Mouse (Mus musculus) spleen, adult 12 weeks (tissue): ENCODE data around the gene Pkmyt1.

ENCODE experiments used
- DNase-seq: peaks from one replicate; pipeline ENCODE4 v3.0.0; 2022; ENCODE audit warnings: low spot score

Pkmyt1 gene

DNA sequence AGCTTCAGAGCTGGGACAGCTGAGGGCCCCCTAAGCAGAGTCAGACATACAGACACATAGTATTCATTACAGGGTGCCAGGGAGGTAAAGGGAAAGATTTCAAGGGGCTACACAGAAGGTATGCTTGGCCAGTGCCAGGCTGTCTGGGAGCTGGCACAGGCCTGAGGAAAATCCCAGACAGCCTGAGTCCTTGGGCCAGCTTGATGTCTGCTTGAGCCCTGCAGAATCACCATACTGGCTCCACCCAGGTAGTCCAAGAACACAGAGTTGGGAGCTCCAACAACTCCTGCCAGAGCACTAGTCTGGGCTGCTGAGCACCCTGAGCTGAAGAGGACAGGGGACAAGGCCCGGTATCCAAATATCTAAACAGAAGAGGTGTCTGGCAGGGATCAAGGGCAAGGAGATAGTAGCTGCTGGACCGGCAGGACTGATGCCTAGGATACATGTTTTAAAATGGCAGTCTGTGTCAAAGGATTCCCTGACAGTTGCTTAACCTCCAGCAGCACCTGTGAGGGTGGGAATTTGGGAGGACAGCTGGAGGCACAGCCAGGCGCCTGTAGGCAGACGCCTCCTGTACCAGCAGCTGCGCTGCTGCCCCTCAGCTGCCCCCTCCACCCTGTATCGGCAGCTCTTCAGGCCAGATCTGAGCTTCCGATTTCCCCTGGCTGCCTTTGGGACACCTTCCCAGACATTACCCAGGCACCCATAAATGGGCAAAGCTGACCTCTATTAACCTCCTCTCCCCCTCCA, 3.6 kb upstream of the Pkmyt1 start, which contains the start of gene 1520401A03Rik:
Gene 1520401A03Rik, minus strand, starts transcription at position 408 of the 750 bp plus-strand sequence.
- DNase-seq, result no peak

DNA sequence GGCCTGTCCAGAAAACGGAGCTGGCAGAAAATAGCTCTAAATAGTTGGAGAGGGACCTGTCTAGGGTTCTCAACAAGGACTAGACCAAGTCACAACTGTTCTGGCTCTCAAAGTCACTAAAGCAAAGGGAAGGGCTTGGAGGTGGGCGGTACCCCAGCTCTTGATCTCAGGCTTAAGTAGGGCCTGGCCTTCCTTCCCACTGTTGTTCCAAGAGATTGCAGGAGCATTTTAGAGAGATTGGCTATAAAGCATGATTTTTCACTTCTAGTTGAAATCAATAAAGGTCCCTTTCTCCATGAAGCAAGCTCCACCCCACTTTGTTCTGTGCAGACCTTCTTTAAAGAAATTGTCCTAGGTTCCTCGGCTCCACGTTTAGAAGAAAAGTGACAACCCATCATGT, 659 bp upstream of the Pkmyt1 start:
- DNase-seq, result no peak

DNA sequence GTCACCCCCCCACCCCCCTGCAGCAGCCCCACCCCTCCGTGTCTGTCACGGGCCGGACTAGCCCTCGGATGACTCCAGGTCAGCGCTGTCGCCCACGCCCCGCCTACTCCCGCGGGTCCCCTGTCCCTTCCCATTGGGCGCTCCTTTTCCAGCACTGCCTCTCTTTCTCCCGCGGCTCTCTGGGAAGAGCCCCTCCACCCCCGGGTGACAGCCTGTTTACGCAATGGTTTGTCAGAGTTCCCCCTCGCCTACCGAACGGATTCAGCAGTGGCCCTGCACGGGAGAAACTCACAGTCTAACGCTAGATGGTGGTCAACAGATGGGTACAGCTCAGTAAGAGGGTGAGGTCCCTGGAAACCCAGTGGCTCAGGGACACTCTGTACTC, 614 bp downstream of the Pkmyt1 start:
- peak; percentile 46 for DNase-seq

DNA sequence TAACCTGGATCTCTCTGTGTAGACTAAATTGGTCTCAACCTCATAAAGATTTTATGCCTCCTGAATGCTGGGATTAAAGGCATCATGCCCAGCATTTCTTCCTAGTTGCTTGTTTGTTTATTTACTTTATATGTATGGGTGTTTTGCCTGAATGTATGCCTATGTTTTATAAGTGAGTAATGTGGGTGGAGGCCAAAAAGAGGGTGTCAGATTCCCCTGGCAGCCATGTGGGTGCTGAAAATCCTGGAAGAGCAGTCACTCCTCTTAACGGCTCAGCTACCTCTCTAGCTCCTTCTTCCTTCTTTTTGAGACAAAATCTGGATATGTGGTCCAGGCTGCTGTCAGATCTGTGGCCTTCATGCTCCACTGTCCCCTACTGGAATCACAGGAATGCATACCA, 4.3 kb downstream of the Pkmyt1 start:
- DNase-seq, result no peak

DNA sequence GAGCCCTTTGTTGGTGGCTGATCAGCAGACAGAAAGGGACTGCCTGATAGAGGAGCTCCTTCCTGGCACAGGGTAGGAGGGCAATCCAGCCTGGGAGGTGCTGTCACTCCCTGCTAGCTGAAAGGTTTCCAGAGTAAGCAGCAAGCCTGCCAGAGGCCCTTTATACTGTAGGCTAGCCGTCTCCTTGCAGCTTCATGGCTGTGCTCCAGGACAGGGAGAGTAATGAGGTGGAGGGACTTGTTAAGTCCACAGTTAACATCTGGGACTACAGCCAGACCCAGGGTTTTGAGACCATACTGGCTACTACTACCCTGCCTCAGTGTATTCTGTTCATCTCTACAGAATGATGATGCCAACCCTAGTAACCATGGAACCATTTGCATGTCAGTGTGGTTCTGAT, 8.2 kb downstream of the Pkmyt1 start:
- no peak for DNase-seq

DNA sequence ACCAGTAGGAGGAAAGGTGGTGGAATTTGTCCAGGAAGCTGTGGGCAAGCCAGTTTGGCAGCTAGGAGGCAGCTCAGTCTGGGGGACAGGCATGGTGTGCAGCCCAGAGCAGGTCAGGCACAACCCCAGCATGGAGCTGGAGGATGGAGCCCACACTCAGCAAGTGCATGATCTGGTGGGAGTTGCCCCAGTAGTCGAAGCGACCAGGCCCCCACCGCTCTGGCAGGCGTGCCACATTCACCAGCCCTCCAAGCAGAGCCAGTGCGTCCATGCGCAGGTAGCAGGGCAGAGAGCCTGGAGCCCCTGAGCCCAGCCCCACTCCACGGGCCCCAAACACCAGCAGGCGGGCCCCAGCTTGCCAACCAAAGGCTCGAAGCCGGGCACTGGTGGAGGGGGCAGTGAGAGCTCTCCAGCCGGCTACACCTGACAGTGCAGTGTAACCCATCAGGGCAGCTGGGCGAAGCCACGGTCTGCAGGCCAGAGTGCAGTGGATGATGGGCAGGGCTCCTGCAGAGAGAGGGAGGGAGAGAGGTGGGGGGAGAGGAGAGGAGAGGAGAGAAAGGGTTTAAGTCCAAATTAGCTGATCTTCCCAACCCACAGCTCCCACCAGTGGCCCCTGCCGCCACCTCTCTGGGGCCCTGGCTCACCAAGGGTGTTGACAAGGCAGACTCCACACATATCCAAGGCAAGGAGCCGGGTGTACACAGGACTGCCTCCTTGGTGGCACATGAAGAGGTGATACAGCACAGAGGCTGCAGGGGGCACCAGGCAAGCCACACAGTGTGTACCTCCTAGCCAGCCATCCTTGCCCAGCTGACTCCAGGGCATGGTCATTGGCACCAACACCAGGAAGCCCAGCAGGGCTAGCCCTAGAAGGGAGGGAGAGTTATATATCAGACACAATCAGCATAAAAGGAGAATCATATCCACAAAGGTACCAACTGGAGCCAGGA, 11.6 kb downstream of the Pkmyt1 start:
- no peak for DNase-seq

DNA sequence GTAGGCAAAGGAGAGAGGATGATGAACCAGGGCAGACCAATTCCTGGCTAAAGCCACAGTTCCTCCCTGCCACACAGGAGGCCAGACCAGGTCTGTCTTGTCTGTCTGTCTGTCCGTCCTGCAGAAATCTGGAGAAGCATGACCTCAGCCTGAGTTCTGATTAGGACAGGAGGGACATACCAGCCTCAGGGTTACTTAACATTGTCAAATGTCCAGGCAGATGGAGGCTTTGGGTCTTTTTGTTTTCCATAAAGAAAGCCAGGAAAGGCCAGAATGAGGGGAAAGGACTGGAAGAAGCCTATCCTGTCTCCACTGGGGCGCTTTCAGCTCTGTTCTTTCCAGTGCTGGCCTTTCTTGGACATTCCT, 12.7 kb downstream of the Pkmyt1 start:
- no peak for DNase-seq

DNA sequence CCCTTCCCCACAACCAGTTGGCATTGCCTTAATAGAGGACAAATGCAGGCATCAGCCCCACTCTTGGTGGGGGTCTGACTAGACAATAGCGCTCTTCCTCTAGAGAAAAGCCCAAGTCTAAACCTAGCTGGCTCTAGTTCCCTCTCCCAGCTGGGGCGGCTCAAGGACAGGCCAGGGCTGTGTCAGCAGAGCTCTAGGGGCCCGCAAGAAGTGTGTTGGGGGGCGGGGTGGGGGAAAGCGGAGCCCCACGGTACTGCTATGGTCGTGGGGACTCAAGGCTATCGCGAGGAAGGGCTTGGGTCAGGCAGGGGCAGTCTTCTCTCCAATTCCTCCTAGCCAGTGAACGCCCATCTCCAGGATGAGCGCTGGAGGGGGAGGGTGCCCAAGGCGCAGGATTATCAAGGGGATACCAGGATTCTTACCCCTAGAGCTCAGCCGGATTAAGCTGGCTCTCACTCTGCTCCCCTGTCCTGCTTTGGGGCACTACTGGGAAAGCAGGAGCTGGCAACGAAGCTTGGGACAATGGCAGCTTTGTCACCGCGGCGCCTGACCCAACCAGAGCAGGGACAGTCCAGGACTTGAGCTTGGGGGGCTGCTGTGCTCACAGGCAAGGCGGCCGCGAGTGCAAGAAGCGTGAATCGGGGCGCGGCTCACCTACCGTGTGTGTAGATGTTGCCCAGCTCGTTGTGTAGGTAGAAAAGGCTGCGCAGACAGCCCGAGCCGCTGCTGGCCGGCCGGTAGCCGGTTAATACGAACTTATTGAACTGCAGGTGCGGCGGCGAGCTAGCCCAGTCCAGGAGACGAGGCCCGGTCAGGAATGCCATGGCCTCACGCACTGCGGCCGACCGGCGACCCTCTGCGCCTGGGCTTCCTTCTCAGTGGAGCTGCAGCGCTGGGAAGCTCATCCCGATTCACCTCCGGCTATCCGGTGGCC, 13.3 kb downstream of the Pkmyt1 start:
- DNase-seq, result no peak

DNA sequence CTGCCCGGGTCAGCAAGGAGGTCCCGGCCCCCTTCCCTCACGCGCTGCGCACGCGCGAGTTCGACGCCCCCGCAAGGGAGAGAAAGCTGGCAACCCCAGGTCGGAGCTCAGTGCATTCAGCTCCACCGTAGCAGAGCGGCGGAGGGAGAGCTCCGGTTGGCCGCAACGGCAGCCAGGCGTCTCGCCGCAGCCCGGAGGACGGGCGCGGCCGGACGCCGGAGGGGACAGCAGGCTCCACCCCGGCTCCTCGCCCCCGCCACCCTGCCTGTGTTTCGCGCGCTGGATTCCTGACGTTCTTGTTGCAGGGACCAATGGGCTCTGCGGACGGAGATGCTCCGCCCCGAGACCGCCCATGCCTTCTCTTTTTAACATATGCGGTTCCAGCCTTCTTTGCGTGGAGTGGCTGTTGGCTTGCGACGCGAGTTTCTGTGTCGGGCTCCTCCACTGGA, 14.0 kb downstream of the Pkmyt1 start:
- DNase-seq, result peak; percentile 70

DNA sequence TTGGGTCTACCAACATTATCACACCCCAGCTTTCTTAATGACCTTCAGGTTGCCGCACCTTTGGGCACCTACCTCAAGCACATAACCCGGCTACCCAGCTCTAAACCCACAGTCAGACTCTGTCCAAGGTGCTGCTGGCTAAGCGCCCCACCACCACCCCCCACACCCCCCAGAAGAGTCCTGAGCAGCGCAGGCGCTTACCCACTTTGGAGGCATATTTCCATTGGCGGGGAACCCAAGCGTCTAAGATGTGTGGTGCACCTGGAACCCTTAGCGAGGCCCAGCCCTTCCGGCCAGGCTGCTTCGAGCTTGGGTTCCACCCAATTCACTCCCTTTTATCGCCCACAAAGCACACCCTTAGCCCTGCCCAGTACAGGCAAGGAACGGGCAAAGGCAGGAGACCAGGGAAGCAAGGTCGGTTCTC, 14.5 kb downstream of the Pkmyt1 start, which contains the start of gene Paqr4:
Gene Paqr4, minus strand, starts transcription at position 270 of the 424 bp plus-strand sequence.
- DNase-seq, result no peak

DNA sequence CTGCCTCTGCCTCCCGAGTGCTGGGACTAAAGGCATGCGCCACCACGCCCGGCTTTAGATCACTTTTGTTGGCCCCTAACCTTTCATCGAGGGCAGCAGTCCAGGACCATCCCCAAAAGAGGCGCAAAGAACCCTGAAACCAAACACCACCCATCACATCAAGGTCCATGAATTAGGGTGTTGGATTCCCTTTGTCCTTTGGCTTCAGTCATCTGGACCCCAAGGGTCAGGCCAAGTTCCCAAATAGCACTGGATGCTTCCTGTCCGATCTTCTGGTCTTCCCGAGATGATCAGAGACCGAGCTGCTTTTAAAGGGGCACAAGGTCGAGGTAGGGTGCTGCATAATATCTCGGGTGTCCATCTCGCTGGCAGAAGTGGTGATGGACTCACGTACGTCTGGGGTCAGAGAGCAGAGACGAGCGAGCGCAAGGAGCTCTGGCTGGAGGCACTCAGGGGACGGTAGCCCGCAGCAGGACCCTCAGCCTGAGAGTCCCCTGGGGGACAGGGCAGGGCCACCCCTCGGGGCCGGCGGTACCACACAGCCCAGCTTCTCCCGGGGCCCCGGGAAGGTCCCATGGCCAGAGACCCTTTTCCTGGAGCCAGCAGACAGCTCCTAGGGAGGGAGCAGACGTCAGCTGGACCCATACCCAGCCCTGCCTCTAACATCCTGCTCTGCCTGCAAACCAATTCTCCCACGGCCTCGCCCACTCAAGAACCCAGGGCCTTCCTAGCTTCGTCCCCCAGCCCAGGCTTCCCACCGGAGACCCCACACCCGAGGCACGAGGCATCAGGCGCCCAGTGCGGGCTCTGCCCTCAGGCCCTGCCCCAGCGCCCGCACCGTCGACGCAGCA, 15.4 kb downstream of the Pkmyt1 start:
- no peak for DNase-seq

DNA sequence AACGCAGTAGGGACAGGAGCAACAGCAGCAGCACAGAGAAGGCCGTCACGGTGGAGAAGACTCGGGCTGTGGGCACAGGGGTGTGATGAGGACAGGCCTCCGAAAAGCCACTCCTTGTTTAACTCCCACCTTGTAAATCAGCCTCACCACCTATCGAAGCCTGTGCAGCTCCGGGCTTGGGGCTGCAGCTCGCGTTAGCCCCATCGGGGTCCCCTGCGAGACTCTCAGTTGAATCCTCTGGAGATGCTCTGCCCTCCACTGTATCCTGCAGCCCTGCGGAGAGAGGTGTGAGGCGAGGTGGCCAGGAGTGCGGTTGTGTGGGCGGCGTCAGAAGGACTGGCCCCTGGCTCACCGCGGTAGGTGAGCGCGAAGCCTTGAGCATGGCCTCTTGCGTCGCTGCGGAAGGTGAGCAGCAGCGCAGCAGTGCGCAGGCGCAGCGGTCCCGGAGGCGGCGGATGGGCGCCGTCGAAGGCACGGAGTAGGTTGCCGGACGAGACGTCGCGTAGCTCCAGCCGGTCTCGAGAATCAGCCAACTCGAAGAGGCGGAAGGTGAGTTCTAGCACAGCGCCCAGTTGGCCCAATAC, 16.2 kb downstream of the Pkmyt1 start:
- no peak for DNase-seq

DNA sequence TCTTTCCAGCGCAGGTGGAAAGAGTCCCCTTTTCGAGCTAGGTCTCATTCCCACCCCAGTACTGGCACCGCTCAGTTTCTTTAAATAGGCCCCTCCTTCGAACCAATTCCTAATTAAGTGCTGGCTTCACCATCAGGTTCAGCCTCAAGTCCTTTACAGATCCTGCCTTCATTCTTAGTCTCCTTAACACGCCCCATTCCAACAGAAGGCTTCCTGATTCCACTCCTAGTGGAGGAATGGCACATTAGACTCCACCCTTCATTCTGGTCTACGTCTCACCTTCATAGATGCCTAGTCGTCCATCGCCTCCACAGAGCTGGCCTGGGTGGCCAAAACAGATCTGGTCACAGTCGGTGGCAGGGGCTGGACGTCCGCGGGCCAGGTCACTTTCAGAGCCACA, 16.8 kb downstream of the Pkmyt1 start:
- DNase-seq, result no peak

DNA sequence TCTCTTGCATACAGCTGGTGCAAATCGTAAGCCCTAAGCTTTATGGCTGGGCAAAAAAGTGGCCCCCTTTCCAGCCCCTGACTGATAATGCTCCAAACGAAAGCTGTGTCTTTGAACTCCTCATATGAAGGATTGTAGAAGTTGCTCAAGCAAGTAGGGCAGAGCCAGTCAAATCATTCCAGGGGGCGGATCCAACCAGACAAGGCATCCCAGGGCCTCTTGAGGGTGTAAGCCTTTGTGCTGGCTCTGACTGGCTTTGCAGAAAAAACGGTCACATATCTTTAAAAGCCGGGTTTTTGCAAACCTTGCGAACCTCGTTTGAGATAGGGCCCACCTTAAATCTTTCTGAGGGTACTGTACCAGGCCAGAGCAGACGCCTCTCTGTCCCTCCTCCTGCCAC, 17.9 kb downstream of the Pkmyt1 start:
- DNase-seq, result no peak

DNA sequence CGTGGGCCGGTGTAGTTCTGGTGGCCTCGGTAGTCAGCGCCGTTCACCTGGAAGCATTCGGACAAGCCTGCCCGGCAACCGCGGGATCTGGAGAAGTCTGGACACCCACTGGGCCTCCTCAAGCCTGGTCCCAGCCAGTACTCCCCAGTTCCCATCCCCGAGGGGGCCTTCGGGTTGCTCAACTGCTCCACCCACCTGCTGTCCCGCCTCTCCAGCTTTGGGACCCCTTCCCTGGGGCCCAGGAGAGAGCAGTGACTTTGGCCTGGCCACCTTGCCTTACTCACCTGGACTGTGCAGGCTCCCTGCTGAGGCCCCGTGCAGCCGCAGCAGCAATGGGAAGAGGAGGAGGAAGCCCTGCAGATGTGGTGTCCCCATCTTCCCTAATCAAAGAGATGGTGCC, 18.5 kb downstream of the Pkmyt1 start:
- no peak for DNase-seq

DNA sequence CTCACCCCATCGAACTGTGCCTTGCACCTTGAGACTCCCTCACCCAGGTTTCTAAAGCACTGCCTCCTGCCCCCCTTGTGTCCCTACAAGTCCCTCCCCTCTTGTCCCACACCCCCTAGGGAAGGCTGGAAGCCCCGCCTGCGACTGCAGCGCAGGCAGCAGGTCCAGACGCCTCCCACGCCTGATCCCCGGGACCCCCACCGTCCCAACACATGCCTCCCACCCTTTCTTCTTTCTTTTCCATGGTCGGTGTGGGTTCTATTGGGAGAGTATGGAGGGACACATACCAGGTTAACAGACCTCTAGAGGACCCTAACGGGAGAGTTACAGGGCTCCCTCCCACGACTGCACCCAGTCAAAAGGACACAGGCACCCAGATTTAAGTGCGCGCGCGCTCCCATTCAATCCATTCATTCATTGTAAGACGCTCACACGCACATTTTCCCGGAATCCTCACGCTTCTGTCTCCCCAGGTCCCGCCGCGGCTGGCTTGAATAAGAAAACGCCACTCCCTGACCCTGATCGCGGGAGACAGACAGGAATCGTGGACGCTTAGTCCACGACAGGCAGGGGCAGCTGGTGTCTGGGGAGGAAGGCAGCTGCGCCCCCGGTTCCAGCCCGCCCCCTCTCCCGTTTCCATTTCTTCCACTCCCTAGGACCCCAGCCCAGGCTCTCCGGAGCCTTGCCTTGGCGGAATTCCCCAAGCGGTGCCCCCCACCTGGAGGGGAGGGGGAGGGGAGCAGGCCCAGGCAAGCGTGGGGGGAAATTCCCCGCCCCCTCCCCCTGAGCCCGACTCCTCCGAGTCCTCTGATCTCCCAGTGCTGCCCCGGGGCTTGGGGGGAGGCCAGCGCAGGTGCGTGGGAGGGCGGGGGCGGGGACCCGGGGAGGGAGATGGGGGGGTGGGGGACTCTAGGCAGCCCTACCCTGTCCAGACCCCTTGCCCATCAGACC, 19.4 kb downstream of the Pkmyt1 start, which contains the start of gene Kremen2:
Gene Kremen2, minus strand, starts transcription at position 533 of the 951 bp plus-strand sequence.
- DNase-seq, result no peak

DNA sequence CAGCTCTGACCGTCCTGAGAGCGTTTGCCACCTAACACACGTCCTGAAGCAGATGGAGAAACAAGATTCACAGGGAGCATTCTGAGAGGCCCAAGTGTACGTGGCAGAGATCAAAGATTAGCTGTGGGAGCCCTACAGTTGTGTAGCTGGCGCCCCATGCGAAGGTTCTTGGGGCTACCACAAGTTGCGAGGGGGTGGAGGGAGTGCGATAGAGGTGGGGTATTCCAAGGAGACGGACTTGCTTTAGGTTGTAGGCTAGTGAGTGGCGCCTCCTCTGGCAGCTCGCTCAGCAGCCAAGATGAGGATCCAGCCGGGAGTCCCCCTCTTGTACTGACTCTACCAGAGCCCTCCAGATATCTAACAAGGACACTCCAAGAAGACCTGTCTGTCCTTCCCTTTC, 20.2 kb downstream of the Pkmyt1 start:
- DNase-seq, result no peak

DNA sequence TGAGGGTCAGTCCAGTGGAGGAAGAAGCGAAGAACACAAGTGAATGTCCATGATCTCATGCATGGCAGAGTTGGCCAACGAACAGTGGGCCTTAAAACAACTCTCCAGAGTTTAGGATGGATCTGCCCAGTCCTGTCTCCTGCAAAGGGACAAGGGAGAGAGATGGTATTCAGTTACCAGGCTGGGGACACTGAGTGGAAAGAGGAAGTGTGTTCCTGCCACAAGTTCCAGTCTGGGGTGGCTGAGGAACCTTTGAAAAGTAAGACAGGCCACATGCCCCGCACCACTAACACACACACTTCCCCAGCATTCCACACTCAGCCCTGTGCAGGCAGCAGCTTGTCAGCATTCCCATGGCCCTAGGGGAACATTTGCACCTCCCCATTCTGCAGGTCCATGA, 20.6 kb downstream of the Pkmyt1 start:
- no peak for DNase-seq

DNA sequence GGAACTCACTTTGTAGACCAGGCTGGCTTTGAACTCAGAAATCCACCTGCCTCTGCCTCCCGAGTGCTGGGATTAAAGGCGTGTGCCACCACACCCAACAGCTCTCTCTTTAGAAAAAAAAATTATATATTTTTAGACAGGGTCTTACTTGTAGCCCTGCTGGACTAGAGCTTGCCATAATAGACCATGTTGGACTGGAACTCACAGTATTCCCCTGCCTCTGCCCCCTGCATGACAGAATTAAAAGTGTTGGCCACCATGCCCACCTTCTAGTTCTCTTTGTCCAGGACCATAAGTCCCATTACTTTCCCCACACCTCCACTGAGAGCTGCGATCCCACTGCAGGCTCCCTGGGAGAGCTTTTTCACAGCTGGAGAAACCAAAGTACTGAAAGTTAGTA, 21.3 kb downstream of the Pkmyt1 start:
- DNase-seq, result no peak
